Mouse (Mus musculus): Measurements from ENCODE around the gene Kcnh2.

Gene Kcnh2

GRCm38 (mm10) chr5:24374666-24375328 is 23.4 kb upstream of the Kcnh2 start:
- no peak for DNase-seq

GRCm38 (mm10) chr5:24374216-24374615 is 22.8 kb upstream of the Kcnh2 start:
- DNase-seq, result no peak

- no peak for DNase-seq
Measured at GRCm38 (mm10) chr5:24373807-24374206, 22.4 kb upstream of the Kcnh2 start.

- no peak for DNase-seq
Measured at GRCm38 (mm10) chr5:24369767-24370166, 18.4 kb upstream of the Kcnh2 start.

- no peak for DNase-seq
Measured at GRCm38 (mm10) chr5:24366426-24366825, 15.0 kb upstream of the Kcnh2 start.

GRCm38 (mm10) chr5:24365528-24365927 is 14.1 kb upstream of the Kcnh2 start:
- no peak for DNase-seq

- DNase-seq, result no peak
Measured at GRCm38 (mm10) chr5:24364963-24365362, 13.6 kb upstream of the Kcnh2 start.

- peak; percentile 82 for DNase-seq
Measured at GRCm38 (mm10) chr5:24364508-24364907, 13.1 kb upstream of the Kcnh2 start, which contains the start of gene Nos3. Gene Nos3, plus strand, starts transcription at chr5:24364810.

GRCm38 (mm10) chr5:24364061-24364460 is 12.7 kb upstream of the Kcnh2 start:
- DNase-seq, result no peak

- no peak for DNase-seq
Measured at GRCm38 (mm10) chr5:24363467-24363866, 12.1 kb upstream of the Kcnh2 start.

GRCm38 (mm10) chr5:24360792-24361454 is 9.5 kb upstream of the Kcnh2 start:
- DNase-seq, result peak; percentile 86

GRCm38 (mm10) chr5:24357461-24357860 is 6.1 kb upstream of the Kcnh2 start:
- peak; percentile 87 for DNase-seq

GRCm38 (mm10) chr5:24356764-24357163 is 5.4 kb upstream of the Kcnh2 start:
- no peak for DNase-seq

GRCm38 (mm10) chr5:24353327-24353726 is 1.9 kb upstream of the Kcnh2 start:
- no peak for DNase-seq

- peak; percentile 55 for DNase-seq
Measured at GRCm38 (mm10) chr5:24352251-24352859, 951 bp upstream of the Kcnh2 start.

- DNase-seq, result peak; percentile 85
Measured at GRCm38 (mm10) chr5:24351701-24352171, 332 bp upstream of the Kcnh2 start.

GRCm38 (mm10) chr5:24350531-24351250 is 713 bp downstream of the Kcnh2 start:
- DNase-seq, result no peak

GRCm38 (mm10) chr5:24350073-24350472 is 1.3 kb downstream of the Kcnh2 start:
- DNase-seq, result no peak

- DNase-seq, result peak; percentile 47
Measured at GRCm38 (mm10) chr5:24348546-24348945, 2.9 kb downstream of the Kcnh2 start.

- peak; percentile 77 for DNase-seq
Measured at GRCm38 (mm10) chr5:24348128-24348527, 3.3 kb downstream of the Kcnh2 start.

- DNase-seq, result no peak
Measured at GRCm38 (mm10) chr5:24347186-24347875, 4.1 kb downstream of the Kcnh2 start.

- no peak for DNase-seq
Measured at GRCm38 (mm10) chr5:24346313-24346712, 5.1 kb downstream of the Kcnh2 start.
